Mouse (Mus musculus) limb, embryonic 11.5 days (tissue): ENCODE data around the gene Ears2. TPM values are rescaled to one million over a fixed set of nuclear protein-coding genes. Genes with fewer than 3 reads are reported as not detected.

Source experiments
- ATAC-seq: fragments of 200-750 bp; cut with Nextera tagmentation; 2 replicates; pipeline ENCODE4 v1.8.0; 2017; ENCODE audit warnings: low read depth; ENCODE audit not compliant: insufficient number of reproducible peaks, low FRiP score, low TSS enrichment
- DNase-seq: peaks from one replicate; pipeline ENCODE4 v3.0.0-alpha.2; 2015; ENCODE audit warnings: low spot score
- H3K27ac ChIP-seq: fragments of 300-500 bp; sonication (generic); replicated peaks from 2 replicates; pipeline ENCODE4 v1.5.1; 2014; ENCODE audit warnings: low read depth, mild to moderate bottlenecking, low read length
- H3K27me3 ChIP-seq: fragments of 300-500 bp; sonication (generic); 2 replicates; pipeline ENCODE4 v1.6.1; 2014; ENCODE audit warnings: mild to moderate bottlenecking, low read length, mixed read lengths; ENCODE audit not compliant: control insufficient read depth, insufficient read depth
- H3K36me3 ChIP-seq: fragments of 300-500 bp; sonication (generic); 2 replicates; pipeline ENCODE4 v1.6.1; 2014; ENCODE audit warnings: mild to moderate bottlenecking, low read length, moderate library complexity, mixed read lengths; ENCODE audit not compliant: control insufficient read depth, insufficient read depth
- H3K4me1 ChIP-seq: fragments of 300-500 bp; sonication (generic); 2 replicates; pipeline ENCODE4 v1.6.1; 2014; ENCODE audit warnings: low read length, mixed read lengths; ENCODE audit not compliant: control insufficient read depth, insufficient read depth
- H3K4me2 ChIP-seq: fragments of 300-500 bp; sonication (generic); 2 replicates; pipeline ENCODE4 v1.6.1; 2014; ENCODE audit warnings: low read depth, mild to moderate bottlenecking, moderate library complexity; ENCODE audit not compliant: severe bottlenecking
- H3K4me3 ChIP-seq: fragments of 300-500 bp; sonication (generic); 2 replicates; pipeline ENCODE4 v1.5.1; 2014; ENCODE audit warnings: low read depth, low read length
- H3K9ac ChIP-seq: fragments of 300-500 bp; sonication (generic); 2 replicates; pipeline ENCODE4 v1.6.1; 2014; ENCODE audit warnings: mild to moderate bottlenecking, low read length
- H3K9me3 ChIP-seq: fragments of 300-500 bp; sonication (generic); 2 replicates; pipeline ENCODE4 v1.6.1; 2016; ENCODE audit warnings: low read length; ENCODE audit not compliant: control insufficient read depth
- WGBS: fragments of 180-500 bp; shearing (Covaris S2); extraction: QIAGEN DNeasy Blood & Tissue Kit; methylation state at CpG from one replicate; pipeline ENCODE4 v1.1.7; 2014; 5-methylcytosine and 5-hydroxymethylcytosine counted together
- polyA plus RNA-seq: library from polyadenylated mRNA; unstranded; fragments of >200 nt; fragmentation: Nextera tagmentation; extraction: Ambion mirVana; gene quantifications from 2 replicates; pipeline ENCODE4 v1.2.1, GENCODE M21; 2014

Ears2 gene
- polyA plus RNA-seq, 1 experiment from 2014 or later: 17.1 TPM

DNA sequence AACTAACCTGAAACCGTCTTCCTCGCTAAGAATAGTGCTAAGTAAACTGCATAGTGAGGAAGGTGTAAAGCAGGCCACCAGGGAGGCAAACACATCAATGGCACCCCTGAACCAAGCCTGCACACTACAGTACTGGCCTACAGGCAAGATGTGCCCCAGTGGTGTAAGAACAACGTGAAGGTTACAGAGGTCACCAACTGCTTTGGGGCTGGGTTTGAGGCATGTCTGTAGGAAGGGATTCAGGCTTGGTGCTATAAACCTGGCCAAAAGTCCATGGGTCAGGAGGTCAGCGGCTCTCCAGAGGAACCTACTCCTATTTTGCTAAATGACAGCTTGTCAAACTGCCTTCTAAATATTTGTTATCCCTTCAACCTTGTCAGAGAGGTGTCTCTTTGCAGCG lies 10.4 kb downstream of the Ears2 start:
- Histone ChIP-seq H3K4me1 (no peaks in the 10 kb centered on the region), H3K4me2 (no peak overlapping the region), H3K4me3 (no peak overlapping the region), H3K36me3 (peaks cover 3% of the 10 kb centered on the region; the same call in 1 of the 2 replicates), H3K27ac (no peak overlapping the region), H3K27me3 (no peaks in the 10 kb centered on the region), H3K9me3 (no peaks in the 10 kb centered on the region), H3K9ac (no peak overlapping the region)
- DNase-seq: no peak
- no peak for ATAC-seq
- WGBS: 84% methylated on average over 5 of the region's 5 CpGs

- Histone ChIP-seq H3K36me3 (peaks cover 4% of the 10 kb centered on the region), H3K4me1 (no peaks in the 10 kb centered on the region), H3K4me3 (no peak overlapping the region), H3K4me2 (no peak overlapping the region), H3K9me3 (no peaks in the 10 kb centered on the region), H3K9ac (no peak overlapping the region), H3K27ac (no peak overlapping the region), H3K27me3 (no peaks in the 10 kb centered on the region)
- 79% methylated on average over 1 of the region's 1 CpGs for WGBS
- DNase-seq (no peak), ATAC-seq (no peak)
Observed at GRCm38 (mm10) chr7:122050834-122051233, 16.2 kb downstream of the Ears2 start.

DNA sequence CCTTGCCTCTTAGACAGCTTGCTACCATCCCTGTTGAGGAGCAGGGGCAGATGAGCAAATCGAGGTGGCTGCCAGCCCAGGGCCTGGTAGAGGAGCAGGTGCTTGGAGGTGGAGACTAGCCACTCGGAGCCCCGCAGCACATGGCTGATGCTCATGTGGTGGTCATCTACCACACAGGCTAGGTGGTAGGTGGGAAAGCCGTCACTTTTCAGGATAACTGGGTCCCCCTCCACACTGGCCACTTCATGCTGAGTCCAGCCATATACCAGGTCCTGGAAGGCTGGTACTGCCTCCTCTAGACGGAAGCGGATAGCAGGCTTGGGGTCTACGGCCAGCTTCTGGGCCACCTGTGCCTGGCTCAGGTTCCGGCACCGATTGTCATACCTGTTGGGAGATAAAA lies 18.9 kb downstream of the Ears2 start:
- no peak for DNase-seq
- H3K9ac ChIP-seq: no peak overlapping the region

GRCm38 (mm10) chr7:122046813-122047212 lies 20.2 kb downstream of the Ears2 start:
- Histone ChIP-seq H3K27ac (no peak overlapping the region), H3K9me3 (no peaks in the 10 kb centered on the region), H3K4me1 (no peaks in the 10 kb centered on the region), H3K36me3 (peaks cover 5% of the 10 kb centered on the region), H3K4me2 (no peak overlapping the region), H3K4me3 (no peak overlapping the region), H3K27me3 (no peaks in the 10 kb centered on the region), H3K9ac (no peak overlapping the region)
- 88% methylated on average over 2 of the region's 2 CpGs for WGBS
- ATAC-seq: no peak
- DNase-seq: no peak

More for the DNA sequence above, 18.9 kb downstream of the Ears2 start:
- H3K27me3 ChIP-seq: no peaks in the 10 kb centered on the region
- no peak overlapping the region for H3K27ac ChIP-seq
- 93% methylated on average over 9 of the region's 9 CpGs for WGBS
- H3K36me3 ChIP-seq: peaks cover 5% of the 10 kb centered on the region
- no peak for ATAC-seq
- H3K9me3 ChIP-seq: no peaks in the 10 kb centered on the region
- no peak overlapping the region for H3K4me2 ChIP-seq
- no peaks in the 10 kb centered on the region for H3K4me1 ChIP-seq
- no peak overlapping the region for H3K4me3 ChIP-seq

GRCm38 (mm10) chr7:122045711-122046110 lies 21.4 kb downstream of the Ears2 start:
- H3K9ac ChIP-seq: no peak overlapping the region
- H3K36me3 ChIP-seq: peaks cover 5% of the 10 kb centered on the region
- H3K9me3 ChIP-seq: no peaks in the 10 kb centered on the region
- H3K4me3 ChIP-seq: no peak overlapping the region
- no peaks in the 10 kb centered on the region for H3K4me1 ChIP-seq
- no peak overlapping the region for H3K4me2 ChIP-seq
- WGBS: 92% methylated on average over 1 of the region's 1 CpGs
- no peak for DNase-seq
- ATAC-seq: no peak
- no peaks in the 10 kb centered on the region for H3K27me3 ChIP-seq
- no peak overlapping the region for H3K27ac ChIP-seq

GRCm38 (mm10) chr7:122045181-122045634 lies 21.9 kb downstream of the Ears2 start:
- no peak overlapping the region for H3K27ac ChIP-seq
- no peak overlapping the region for H3K4me2 ChIP-seq
- no peaks in the 10 kb centered on the region for H3K9me3 ChIP-seq
- 78% methylated on average over 4 of the region's 4 CpGs for WGBS
- no peak for ATAC-seq
- no peak overlapping the region for H3K9ac ChIP-seq
- no peak for DNase-seq
- no peaks in the 10 kb centered on the region for H3K27me3 ChIP-seq
- peaks cover 5% of the 10 kb centered on the region for H3K36me3 ChIP-seq
- H3K4me1 ChIP-seq: no peaks in the 10 kb centered on the region
- H3K4me3 ChIP-seq: no peak overlapping the region

- WGBS: 90% methylated on average over 8 of the region's 8 CpGs
- no peak overlapping the region for H3K4me3 ChIP-seq
Observed at GRCm38 (mm10) chr7:122044106-122044505, 23.0 kb downstream of the Ears2 start.

DNA sequence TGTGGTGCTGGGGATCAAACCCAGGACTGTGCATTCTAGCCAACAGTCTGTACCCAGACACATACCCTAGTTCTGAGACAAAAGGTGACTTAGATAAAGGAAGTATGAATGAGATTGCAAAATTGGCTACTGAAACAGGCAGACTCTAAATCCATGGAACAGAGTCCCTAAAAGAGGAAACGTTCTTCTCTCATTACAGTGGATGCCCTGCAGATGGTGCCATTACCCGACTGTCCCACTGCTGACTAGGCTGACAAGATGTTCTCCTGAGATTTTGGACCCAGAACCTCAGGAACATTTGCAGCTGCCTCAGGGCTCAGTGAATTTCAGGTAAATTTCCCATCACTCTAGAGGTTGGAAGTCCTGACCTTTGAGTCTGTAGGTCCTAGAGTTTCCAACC lies 32.7 kb downstream of the Ears2 start:
- H3K36me3 ChIP-seq: no peaks in the 10 kb centered on the region
- no peak for DNase-seq
- H3K9me3 ChIP-seq: no peaks in the 10 kb centered on the region
- no peaks in the 10 kb centered on the region for H3K4me1 ChIP-seq
- H3K27ac ChIP-seq: no peak overlapping the region
- H3K27me3 ChIP-seq: no peaks in the 10 kb centered on the region
- no peak overlapping the region for H3K4me2 ChIP-seq
- no peak overlapping the region for H3K9ac ChIP-seq
- WGBS: 37% methylated on average over 2 of the region's 2 CpGs
- no peak for ATAC-seq
- no peak overlapping the region for H3K4me3 ChIP-seq

More at GRCm38 (mm10) chr7:122044106-122044505, 23.0 kb downstream of the Ears2 start:
- ATAC-seq (no peak), DNase-seq (no peak)
- no peaks in the 10 kb centered on the region for H3K9me3 ChIP-seq
- H3K36me3 ChIP-seq: peaks cover 8% of the 10 kb centered on the region
- no peak overlapping the region for H3K9ac ChIP-seq
- no peak overlapping the region for H3K27ac ChIP-seq
- no peaks in the 10 kb centered on the region for H3K4me1 ChIP-seq
- H3K4me2 ChIP-seq: no peak overlapping the region
- no peaks in the 10 kb centered on the region for H3K27me3 ChIP-seq

DNA sequence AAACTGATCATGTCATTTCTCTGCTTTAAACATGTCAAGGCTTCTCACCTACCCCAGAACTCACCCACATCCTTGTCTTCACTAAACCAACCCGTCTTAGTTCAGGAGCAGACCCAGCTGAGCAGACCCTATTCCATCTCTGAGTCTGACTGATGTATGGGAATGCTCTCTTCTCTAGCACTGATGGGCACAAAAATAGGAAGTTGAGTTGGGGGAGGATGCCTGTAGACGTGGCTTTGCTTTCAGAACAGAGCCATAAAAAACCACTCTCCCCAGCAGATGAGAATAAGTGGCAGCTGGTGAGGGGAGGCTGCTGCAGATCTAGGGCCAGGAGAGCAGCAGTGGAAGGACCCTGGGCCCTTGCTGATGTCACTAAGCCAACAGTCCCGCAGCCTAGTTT lies 33.7 kb downstream of the Ears2 start:
- Histone ChIP-seq H3K4me3 (no peak overlapping the region), H3K27me3 (no peaks in the 10 kb centered on the region), H3K36me3 (no peaks in the 10 kb centered on the region), H3K4me2 (no peak overlapping the region), H3K27ac (no peak overlapping the region), H3K9me3 (no peaks in the 10 kb centered on the region), H3K4me1 (no peaks in the 10 kb centered on the region), H3K9ac (no peak overlapping the region)
- ATAC-seq (no peak), DNase-seq (no peak)
- WGBS: 58% methylated on average over 3 of the region's 3 CpGs
